ENCODE assay signal across 8 mouse cellular contexts in the genomic region with DNA sequence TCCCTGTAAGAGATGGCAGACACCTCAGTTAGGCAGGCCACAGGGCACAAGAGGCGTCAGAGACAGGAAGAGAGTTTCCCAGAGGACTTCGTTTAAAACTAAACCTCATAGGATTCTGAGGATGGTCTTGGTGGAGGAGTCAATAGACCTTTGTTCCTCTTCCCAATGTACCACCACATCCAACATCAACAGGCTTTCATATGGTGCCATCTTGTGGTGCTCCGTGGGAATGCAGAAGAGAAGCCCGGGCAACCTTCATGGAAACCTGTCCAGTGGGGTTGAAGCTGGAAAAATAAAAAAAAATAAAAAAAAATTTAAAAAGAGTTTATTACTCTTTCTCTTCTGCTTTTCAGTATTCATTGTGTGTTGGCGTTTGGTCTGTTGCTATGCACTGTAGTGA. TPM values are rescaled to one million over a fixed set of nuclear protein-coding genes. Genes with fewer than 3 reads are reported as not detected.
DNase-seq lines count a peak whose midpoint lies in the region.
"Not testable (repeated sequence)": the region's sequence is repeated elsewhere in the genome, so short reads cannot be mapped to it uniquely, and the experiment has no call there.

No protein-coding gene starts in this region.

- H3K36me3 ChIP-seq in hindbrain, embryonic 10.5 days = not testable (repeated sequence)

- peak; percentile 68 for DNase-seq in ZHBTc4 (ENCODE audit: low read depth, low spot score)
- peak; percentile 28 for DNase-seq in cerebellum, adult 9-11 months
- DNase-seq in forelimb bud, embryonic 11.5 days (ENCODE audit: low read depth, low spot score) = peak; percentile 63
- peak; percentile 67 for DNase-seq in hindbrain, embryonic 10.5 days (ENCODE audit: low spot score)
- DNase-seq in layer of hippocampus, adult 8-10 months (ENCODE audit: low spot score in 2 of 2) = peak; percentile 30 to 78
- DNase-seq in lung, adult 18-20 months = peak; percentile 30 to 46
- peak; percentile 9 for DNase-seq in retina, adult 2 months (ENCODE audit: low read depth, low spot score)
- DNase-seq in urinary bladder, postnatal 25 days (ENCODE audit: low spot score) = peak; percentile 56

- H3K4me1 ChIP-seq in hindbrain, embryonic 10.5 days (replicated peaks) = not testable (repeated sequence)

- H3K9me3 ChIP-seq in hindbrain, embryonic 10.5 days = not testable (repeated sequence)

- 22% methylated on average over 5 of the region's 5 CpGs for WGBS in hindbrain, embryonic 10.5 days

- not testable (repeated sequence) for H3K4me3 ChIP-seq in hindbrain, embryonic 10.5 days

- H3K27me3 ChIP-seq in hindbrain, embryonic 10.5 days (ENCODE audit: insufficient read depth, poor library complexity, severe bottlenecking) = not testable (repeated sequence)

- H3K27ac ChIP-seq in hindbrain, embryonic 10.5 days = not testable (repeated sequence)

RNA-seq across cellular contexts. Expression of a gene that starts 59.7 kb away (rescaled TPM):
- polyA plus RNA-seq in hindbrain, embryonic 10.5 days (2016; fragmentation: Nextera tagmentation; extraction: Ambion mirVana) = 0.16 and 0.30 TPM in 2 replicates
- total RNA-seq in layer of hippocampus, adult 8-10 months (2022) = 1 to 10 TPM; 2.2 to 3.2 (median 2.7) TPM

Comparison
In these comparisons a context has a peak if more than half of its experiments do, and no peak if none do; other contexts are left out.
1. DNase-seq: peak in every context shown above with its lines; median percentile 68 in ZHBTc4; 67 in hindbrain, embryonic 10.5 days; 63 in forelimb bud, embryonic 11.5 days; 56 in urinary bladder, postnatal 25 days; 54 in layer of hippocampus, adult 8-10 months; 38 in lung, adult 18-20 months; 28 in cerebellum, adult 9-11 months; 9 in retina, adult 2 months.